Mouse (Mus musculus): ENCODE data around the gene Bpifb4. TPM values are rescaled to one million over a fixed set of nuclear protein-coding genes. Genes with fewer than 3 reads are reported as not detected.

Gene Bpifb4
- polyA plus RNA-seq, 1 experiment from 2014 or later, result 0.10 TPM

- Histone ChIP-seq H3K27ac (replicated peaks) (no peak overlapping the region), H3K4me3 (no peak overlapping the region), H3K36me3 (no peaks in the 10 kb centered on the region), H3K4me1 (peaks cover 10% of the 10 kb centered on the region), H3K9me3 (replicated peaks) (no peaks in the 10 kb centered on the region), H3K27me3 (ENCODE audit: low read depth, poor library complexity, severe bottlenecking) (no peaks in the 10 kb centered on the region)
- WGBS, result 80% methylated on average over 1 of the region's 1 CpGs
- DNase-seq (ENCODE audit: low spot score), result no peak
Observed at GRCm38 (mm10) chr2:154007381-154007780, 69.4 kb downstream of the Bpifb4 start.

DNA sequence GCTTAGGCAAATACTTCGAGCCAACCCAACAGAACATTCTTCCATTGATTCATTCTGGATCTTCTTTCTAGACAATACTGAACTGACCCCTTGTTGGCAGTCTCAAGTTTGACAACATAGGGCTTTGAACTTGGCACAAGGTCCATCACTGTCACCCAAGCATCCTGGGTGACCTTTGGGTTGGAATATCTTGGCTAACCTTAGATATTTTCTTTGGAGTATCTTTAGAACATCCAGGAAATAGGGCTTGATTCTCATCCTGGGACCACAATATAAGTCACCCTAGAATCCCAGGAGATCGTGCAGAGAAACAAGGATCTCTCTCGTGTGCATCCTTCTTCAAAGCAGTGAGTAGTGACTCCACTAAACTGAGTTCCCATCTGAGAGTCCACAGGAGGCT lies 70.0 kb downstream of the Bpifb4 start, which contains the start of gene Bpifa2:
Bpifa2 (plus strand) TSS at position 301 of the 400 bp plus-strand sequence.
- Histone ChIP-seq H3K27me3 (ENCODE audit: low read depth, poor library complexity, severe bottlenecking) (no peaks in the 10 kb centered on the region), H3K36me3 (no peaks in the 10 kb centered on the region), H3K27ac (replicated peaks) (no peak within 1 kb of the TSS), H3K4me3 (no peak within 1 kb of the TSS), H3K9me3 (replicated peaks) (no peaks in the 10 kb centered on the region), H3K4me1 (peaks cover 10% of the 10 kb centered on the region)
- 88% methylated on average over 3 of the region's 3 CpGs for WGBS
- no peak for DNase-seq (ENCODE audit: low spot score)

Other genes with a start within 250 kb of the Bpifb4 start
- 0.06 TPM in 1 of 2 replicates, not detected in the other for gene Dnmt3c, start 241.6 kb upstream of the Bpifb4 start, polyA plus RNA-seq (2016; fragmentation: Nextera tagmentation; extraction: Ambion mirVana)
- gene Mapre1, start 196.9 kb upstream of the Bpifb4 start, polyA plus RNA-seq (2016; fragmentation: Nextera tagmentation; extraction: Ambion mirVana), result 341 and 354 TPM in 2 replicates
- not detected in 2 replicates for gene Efcab8, start 158.3 kb upstream of the Bpifb4 start, polyA plus RNA-seq (2016; fragmentation: Nextera tagmentation; extraction: Ambion mirVana)
- gene Sun5, start 67.1 kb upstream of the Bpifb4 start, polyA plus RNA-seq (2016; fragmentation: Nextera tagmentation; extraction: Ambion mirVana), result not detected in 2 replicates
- not detected in 2 replicates for gene Bpifb2, start 63.2 kb upstream of the Bpifb4 start, polyA plus RNA-seq (2016; fragmentation: Nextera tagmentation; extraction: Ambion mirVana)
- not detected in 2 replicates for gene Bpifb6, start 37.8 kb upstream of the Bpifb4 start, polyA plus RNA-seq (2016; fragmentation: Nextera tagmentation; extraction: Ambion mirVana)
- not detected in 2 replicates for gene Bpifb3, start 20.0 kb upstream of the Bpifb4 start, polyA plus RNA-seq (2016; fragmentation: Nextera tagmentation; extraction: Ambion mirVana)
- not detected in 2 replicates for gene Bpifa6, start 36.7 kb downstream of the Bpifb4 start, polyA plus RNA-seq (2016; fragmentation: Nextera tagmentation; extraction: Ambion mirVana)
- not detected in 2 replicates for gene Bpifa2, start 70.1 kb downstream of the Bpifb4 start, polyA plus RNA-seq (2016; fragmentation: Nextera tagmentation; extraction: Ambion mirVana)
- not detected in 2 replicates for gene Bpifa3, start 192.1 kb downstream of the Bpifb4 start, polyA plus RNA-seq (2016; fragmentation: Nextera tagmentation; extraction: Ambion mirVana)
- not detected in 2 replicates for gene Bpifa1, start 204.7 kb downstream of the Bpifb4 start, polyA plus RNA-seq (2016; fragmentation: Nextera tagmentation; extraction: Ambion mirVana)
- not detected in 2 replicates for gene Bpifa5, start 224.4 kb downstream of the Bpifb4 start, polyA plus RNA-seq (2016; fragmentation: Nextera tagmentation; extraction: Ambion mirVana)

Measured in midbrain, embryonic 10.5 days (tissue).